Mouse (Mus musculus) retina, postnatal 7 days (tissue): Measurements from ENCODE around the gene Pcbp4.
"Not testable (repeated sequence)": the region's sequence is repeated elsewhere in the genome, so short reads cannot be mapped to it uniquely, and the experiment has no call there.

Experiments used
- DNase-seq: peaks from one replicate; pipeline ENCODE4 v3.0.0-alpha.2; 2012; ENCODE audit warnings: low read depth, low spot score

The Pcbp4 gene

GRCm38 (mm10) chr9:106481075-106481474 is 28.0 kb downstream of the Pcbp4 start:
- DNase-seq: no peak

- DNase-seq: no peak
Measured at GRCm38 (mm10) chr9:106481676-106482075, 28.6 kb downstream of the Pcbp4 start.

GRCm38 (mm10) chr9:106482578-106483115 is 29.6 kb downstream of the Pcbp4 start:
- DNase-seq: no peak

- no peak for DNase-seq
Measured at GRCm38 (mm10) chr9:106483136-106483535, 30.0 kb downstream of the Pcbp4 start.

GRCm38 (mm10) chr9:106483606-106484005 is 30.5 kb downstream of the Pcbp4 start:
- no peak for DNase-seq

GRCm38 (mm10) chr9:106485076-106485475 is 32.0 kb downstream of the Pcbp4 start:
- no peak for DNase-seq

- not testable (repeated sequence) for DNase-seq
Measured at GRCm38 (mm10) chr9:106487602-106488001, 34.5 kb downstream of the Pcbp4 start.

GRCm38 (mm10) chr9:106499667-106500066 is 46.6 kb downstream of the Pcbp4 start, which contains the start of gene Iqcf1:
TSS of gene Iqcf1 (plus strand) at chr9:106499967.
- no peak for DNase-seq

- DNase-seq: no peak
Measured at GRCm38 (mm10) chr9:106501846-106502245, 48.8 kb downstream of the Pcbp4 start.

- no peak for DNase-seq
Measured at GRCm38 (mm10) chr9:106504246-106504645, 51.2 kb downstream of the Pcbp4 start.

- DNase-seq: no peak
Measured at GRCm38 (mm10) chr9:106509356-106509755, 56.3 kb downstream of the Pcbp4 start.

GRCm38 (mm10) chr9:106512729-106513450 is 59.8 kb downstream of the Pcbp4 start:
- DNase-seq: no peak

GRCm38 (mm10) chr9:106513566-106513965 is 60.5 kb downstream of the Pcbp4 start:
- DNase-seq: no peak
